Mouse (Mus musculus) A20 (cell line): ENCODE results near the gene Cdk19.
"Not testable (repeated sequence)": the region's sequence is repeated elsewhere in the genome, so short reads cannot be mapped to it uniquely, and the experiment has no call there.

Source experiments
- DNase-seq: peaks from one replicate; pipeline ENCODE4 v3.0.0-alpha.2; 2011; ENCODE audit warnings: low read depth, low spot score

The Cdk19 gene

DNA sequence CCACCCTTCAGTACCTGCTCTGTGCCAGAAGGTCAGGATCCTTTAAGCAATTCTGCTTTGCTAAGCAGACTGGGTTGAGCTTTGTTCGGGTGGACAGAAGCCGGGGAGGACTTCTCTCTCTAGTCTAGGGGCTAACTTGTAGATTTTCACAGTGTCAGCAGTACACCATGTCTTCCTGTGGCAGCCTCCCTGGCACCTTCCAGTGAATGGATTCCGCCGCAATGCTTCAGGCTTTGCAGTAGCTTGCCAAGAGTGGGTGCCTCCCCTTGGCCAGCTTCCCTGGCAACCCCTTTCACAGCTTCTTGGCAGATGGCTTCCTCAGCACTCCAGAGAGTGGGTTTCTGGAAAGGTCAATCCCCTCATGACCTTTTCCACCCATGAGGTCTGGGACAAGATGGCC is 180.2 kb downstream of the Cdk19 start:
- DNase-seq, result no peak

GRCm38 (mm10) chr10:40521579-40521978 is 182.2 kb downstream of the Cdk19 start:
- no peak for DNase-seq

- DNase-seq, result no peak
Measured at GRCm38 (mm10) chr10:40523312-40523975, 184.1 kb downstream of the Cdk19 start.

- DNase-seq, result no peak
Measured at GRCm38 (mm10) chr10:40524032-40524806, 184.9 kb downstream of the Cdk19 start.

GRCm38 (mm10) chr10:40524991-40525390 is 185.6 kb downstream of the Cdk19 start:
- DNase-seq, result peak; percentile 79

DNA sequence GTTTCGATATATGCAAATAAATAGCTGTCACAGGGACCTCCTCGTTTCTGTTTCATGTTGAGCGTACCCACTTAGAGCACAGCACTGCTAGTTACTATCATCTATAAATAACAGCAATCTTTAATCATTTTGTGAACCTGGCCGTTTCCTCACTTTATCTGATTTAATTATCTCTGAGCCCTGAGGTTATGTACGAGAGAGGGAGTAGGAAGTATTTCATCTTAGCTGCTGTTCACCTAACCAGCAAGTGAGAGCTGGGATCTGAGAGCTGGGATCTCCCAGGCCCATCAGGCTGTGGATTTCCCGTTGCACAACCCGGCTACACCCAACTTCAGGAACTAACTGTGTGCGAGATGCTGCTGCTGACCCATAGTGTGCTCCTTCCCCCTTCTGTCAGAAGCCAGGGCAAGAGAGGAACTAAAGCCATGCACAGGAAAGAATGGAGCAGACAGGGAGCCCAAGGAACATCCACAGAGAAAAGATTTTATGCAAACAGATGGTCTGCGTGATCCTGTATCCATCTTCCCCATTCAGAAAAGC is 186.3 kb downstream of the Cdk19 start:
- DNase-seq, result peak; percentile 36

GRCm38 (mm10) chr10:40526301-40526761 is 187.0 kb downstream of the Cdk19 start:
- no peak for DNase-seq

- DNase-seq, result no peak
Measured at GRCm38 (mm10) chr10:40526986-40527385, 187.6 kb downstream of the Cdk19 start.

DNA sequence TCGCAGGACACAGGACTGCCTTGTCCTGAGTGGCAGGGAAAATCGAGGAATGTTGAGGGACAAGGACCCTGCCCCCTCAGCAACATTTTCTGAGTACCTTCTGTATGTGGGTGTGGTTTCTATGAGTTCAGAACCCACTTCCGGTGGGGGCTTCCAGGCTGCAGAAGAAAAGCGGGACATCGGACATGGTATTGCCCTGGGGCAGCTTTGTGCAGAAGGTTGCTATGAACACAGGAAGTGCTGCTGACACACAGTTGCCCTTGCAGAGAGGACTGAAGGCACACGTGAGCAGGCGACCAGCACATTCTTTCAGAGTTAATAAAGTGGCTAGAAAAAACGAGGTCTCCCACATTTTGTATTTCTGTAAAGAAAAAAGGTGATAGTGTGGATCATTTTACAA is 188.2 kb downstream of the Cdk19 start:
- peak; percentile 51 for DNase-seq

DNA sequence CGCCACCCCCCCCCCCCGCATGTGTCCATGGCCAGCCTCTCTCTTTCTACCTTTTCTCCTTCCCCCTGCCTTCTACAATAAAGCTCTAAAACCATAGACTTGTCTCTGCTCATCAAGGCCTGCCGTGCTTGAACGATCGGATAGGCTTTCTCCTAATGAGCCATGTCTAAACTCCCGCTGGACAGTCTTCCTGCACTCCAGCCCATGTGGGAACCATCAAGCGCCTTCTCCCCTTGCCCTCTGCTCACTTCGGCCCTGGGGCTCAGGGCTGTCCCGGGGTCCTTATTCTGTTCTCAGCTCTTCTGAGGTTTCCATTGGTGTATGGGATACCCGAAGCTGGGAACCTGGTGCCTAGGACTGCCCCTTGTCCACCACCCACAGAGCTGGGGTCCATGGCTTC is 189.3 kb downstream of the Cdk19 start:
- no peak for DNase-seq

GRCm38 (mm10) chr10:40529617-40530016 is 190.3 kb downstream of the Cdk19 start:
- peak; percentile 60 for DNase-seq

GRCm38 (mm10) chr10:40530661-40531060 is 191.3 kb downstream of the Cdk19 start:
- no peak for DNase-seq

- DNase-seq, result not testable (repeated sequence)
Measured at GRCm38 (mm10) chr10:40532586-40532985, 193.2 kb downstream of the Cdk19 start.
